Mouse (Mus musculus) spleen, adult 18-20 months (tissue): Measurements from ENCODE around the gene Dqx1.
A peak's percentile ranks its signal among the peaks of the same experiment; 100 is the strongest.

ENCODE experiments used
- DNase-seq, 2 experiments: peaks; one replicate each; pipeline ENCODE4 v3.0.0; 2022; ENCODE audit warnings: mixed read lengths in 2 of 2

Dqx1 gene

DNA sequence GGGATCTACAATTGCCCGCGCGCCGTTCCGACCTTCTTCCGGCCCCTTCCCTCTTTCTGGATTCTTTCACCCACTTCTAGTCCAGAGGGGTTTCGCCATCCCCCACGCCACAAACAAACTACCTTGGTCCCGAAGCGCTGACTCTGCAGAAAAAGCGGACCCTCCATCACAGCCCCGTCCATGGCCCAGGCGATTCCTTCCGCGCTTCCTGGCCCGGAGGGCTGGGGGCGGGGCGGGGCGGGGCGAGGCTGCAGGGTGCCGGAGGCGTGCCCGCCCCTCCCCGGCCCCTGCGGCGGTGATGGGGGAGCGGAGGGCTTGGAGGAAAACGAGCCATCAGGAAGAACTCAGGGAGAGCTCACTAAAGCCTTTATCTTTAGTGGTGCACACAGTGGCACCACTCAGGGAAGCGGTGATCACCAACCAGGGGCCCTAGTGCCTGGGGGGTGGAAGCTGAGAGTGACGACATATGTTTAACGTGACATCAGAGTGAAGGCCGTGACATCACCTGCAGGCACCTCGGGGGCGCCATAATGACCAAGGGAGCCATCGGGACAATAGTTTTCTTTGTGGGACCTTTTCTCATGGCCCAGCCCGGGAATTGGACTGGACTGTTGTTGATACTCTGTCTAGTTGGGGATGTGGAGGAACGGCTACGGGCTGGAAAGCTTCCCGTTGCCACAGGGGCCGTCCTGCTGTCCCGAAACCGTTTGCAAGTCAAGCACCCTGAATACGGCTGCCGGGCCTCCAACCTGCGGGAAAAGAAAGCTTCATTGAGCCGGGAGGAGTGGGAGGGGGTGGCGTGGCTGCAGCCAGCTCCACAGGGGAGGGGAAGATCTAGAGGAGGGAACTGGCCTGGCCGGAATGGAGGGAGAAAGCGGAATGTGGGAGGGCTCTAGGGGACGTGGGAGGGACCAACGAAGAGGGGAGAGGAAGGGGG, 24.1 kb upstream of the Dqx1 start, which contains the start of the genes Dok1 and Loxl3:
Gene Dok1, minus strand, starts transcription at position 223 of the 937 bp plus-strand sequence.
Gene Loxl3, plus strand, starts transcription at position 925 of the 937 bp plus-strand sequence.
- DNase-seq: peak; percentile 62 to 73

DNA sequence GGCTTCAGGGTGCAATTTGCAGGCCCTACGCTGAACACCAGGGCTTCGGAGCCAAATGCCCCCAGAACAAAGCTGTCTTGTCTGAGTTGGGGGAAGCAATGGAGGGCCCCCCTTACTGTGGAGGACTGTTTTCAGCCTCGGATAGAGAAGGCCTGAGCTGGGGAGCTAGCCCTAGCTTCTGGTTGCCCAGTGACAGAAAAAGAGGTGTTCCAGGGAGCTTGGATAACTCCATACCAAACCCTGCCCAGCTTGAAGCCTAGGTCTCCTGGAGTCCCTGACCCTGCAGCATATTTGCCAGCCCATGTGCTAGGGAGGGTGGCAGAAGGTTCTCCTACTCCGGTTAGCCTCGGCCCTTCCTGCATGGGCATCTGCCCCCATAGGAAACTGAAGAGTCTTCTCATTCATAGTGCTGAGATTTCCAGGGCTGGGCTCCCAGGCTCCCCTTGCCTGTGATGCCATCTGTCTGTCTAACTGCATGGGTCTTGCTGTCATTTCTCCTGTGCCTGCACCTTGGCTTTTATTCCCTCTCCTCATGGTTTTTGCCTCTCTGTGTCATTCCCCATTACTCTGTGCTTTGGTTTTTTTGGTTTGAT, 23.1 kb upstream of the Dqx1 start:
- DNase-seq: no peak

DNA sequence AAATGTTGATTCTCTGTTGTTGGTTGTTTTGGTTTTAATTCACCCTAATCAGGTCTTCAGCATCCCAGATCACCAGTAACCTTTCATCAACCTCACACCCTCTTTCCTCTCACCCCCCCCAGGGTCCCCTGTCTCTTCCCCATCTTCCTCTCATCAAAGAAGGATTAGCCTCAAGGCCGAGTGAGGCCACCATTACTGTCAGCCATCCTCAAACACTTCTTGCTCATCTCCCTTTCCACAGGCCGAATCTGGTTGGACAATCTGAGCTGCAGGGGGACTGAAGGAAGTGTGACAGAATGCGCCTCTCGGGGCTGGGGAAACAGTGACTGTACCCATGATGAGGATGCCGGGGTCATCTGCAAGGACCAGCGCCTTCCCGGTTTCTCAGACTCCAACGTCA, 20.5 kb upstream of the Dqx1 start:
- no peak for DNase-seq

GRCm38 (mm10) chr6:83038496-83039012, 19.1 kb upstream of the Dqx1 start:
- peak; percentile 93 to 99 for DNase-seq

DNA sequence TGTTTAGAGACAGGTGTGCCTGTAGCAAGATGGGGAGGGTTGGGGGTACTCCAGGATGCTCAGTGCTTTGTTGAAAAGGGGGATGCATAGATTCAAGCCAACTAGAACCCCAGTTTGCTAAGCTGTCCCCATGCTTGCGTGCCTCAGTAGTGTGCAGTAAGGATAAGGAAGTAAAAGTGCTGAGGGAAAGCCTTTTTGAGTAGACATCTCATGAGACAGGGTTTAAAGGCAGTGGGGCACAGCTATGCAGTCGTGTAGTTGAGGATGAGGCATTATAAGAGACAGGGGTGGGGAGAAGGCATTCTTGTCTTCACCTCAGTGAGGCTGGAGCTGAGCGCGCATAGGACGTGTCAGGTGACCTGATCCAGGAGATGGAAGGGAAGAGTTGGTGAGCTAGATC, 17.0 kb upstream of the Dqx1 start:
- DNase-seq: no peak

GRCm38 (mm10) chr6:83043561-83043960, 14.1 kb upstream of the Dqx1 start:
- DNase-seq: no peak

DNA sequence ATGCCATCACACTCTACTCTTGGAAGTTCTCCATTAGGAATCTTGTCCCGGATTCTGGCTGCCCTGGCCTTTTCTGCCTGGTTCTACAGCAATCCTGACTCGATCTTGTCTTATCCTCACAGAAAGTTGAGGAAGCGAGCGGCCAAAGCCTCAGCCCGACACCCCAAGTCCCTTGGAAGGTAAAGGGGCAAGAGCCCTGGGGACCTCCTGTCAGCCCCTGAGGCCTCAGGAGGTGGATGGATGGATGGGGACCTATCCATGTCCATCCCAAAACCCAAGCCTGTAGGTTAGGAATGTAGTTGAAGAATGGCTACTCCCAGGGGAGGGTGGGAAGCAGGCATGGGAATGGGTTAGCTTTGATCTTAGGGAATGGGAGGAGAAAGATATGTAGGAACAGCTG, 13.7 kb upstream of the Dqx1 start:
- no peak for DNase-seq

- no peak for DNase-seq
Measured at GRCm38 (mm10) chr6:83044742-83045141, 12.9 kb upstream of the Dqx1 start.

DNA sequence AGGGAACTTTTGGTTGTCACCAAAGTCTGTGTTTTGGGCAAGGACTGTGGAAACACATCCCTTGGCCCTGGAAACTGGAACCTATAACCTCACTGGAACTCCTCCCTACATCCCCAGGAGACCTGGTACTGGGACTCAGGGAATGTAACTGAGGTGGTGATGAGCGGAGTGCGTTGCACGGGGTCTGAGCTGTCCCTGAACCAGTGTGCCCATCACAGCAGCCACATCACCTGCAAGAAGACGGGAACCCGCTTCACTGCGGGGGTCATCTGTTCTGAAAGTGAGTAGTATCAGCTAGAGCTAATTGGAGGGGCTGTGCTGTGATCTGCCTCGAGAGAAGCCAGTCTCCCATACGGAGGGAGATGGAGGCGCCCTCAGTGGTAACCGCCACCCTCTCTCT, 8.3 kb upstream of the Dqx1 start:
- DNase-seq: no peak

GRCm38 (mm10) chr6:83053136-83053960, 4.3 kb upstream of the Dqx1 start:
- peak in 1 of 2 experiments; percentile 34 for DNase-seq

DNA sequence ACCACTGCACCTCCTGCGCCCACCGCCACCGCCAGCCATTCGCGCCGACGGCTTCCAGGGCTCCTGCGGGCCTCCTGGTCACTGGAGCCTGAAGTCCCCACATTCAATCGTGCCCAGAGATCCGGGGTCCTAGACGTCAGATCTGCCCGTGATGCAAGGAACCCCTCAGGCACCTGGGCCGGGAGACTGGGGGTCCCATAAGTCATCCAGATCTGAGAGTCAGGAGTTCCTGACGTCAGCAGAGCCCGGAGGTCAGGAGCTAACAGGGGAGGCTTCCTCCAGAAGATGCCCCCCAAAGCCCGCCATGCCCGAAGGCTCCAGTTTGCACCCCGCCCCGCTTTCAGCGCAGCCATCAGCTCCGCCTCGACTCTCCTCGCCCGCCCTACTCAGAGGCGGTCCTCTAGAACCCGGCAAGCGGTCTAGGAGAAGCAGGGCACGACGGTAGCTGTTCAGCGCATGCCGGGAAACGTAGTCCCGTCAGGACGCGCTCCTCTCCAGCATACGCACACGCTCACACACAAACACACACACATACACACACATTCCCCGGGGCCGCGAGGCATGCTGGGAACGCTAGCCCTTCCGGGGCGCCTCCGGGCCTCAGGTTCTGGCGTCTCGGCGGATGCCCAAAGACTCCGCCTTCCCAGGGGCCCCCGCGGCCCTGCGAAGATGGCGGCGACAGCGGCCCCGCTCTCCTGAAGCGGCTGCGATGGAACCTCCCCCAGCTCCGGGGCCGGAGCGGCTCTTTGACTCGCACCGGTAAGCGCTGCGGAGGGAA, 3.4 kb upstream of the Dqx1 start, which contains the start of gene Aup1:
Gene Aup1, plus strand, starts transcription at position 448 of the 778 bp plus-strand sequence.
- peak; percentile 96 for DNase-seq

GRCm38 (mm10) chr6:83054871-83055431, 2.7 kb upstream of the Dqx1 start, which contains the start of gene Htra2:
Gene Htra2 (minus strand): TSS chr6:83055273.
- peak in 1 of 2 experiments; percentile 59 for DNase-seq

DNA sequence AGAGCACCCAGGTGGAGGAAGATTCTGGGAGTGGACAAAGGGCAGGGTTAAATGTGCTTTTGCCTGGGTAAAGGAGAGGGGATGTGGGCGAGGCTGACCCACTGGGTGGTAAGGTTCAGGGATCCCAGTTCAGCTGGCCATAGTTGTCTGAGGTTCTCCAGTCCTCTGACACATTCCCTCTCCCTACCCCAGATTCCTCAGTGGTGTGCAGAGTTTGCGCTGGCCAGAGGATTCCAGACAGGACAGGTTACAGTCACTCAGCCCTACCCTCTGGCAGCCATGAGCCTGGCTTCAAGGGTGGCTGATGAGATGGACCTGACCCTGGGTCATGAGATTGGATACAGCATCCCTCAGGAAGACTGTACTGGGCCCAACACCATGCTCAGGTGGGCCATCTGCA, 1.1 kb downstream of the Dqx1 start:
- DNase-seq: no peak

GRCm38 (mm10) chr6:83065995-83066394, 8.4 kb downstream of the Dqx1 start:
- no peak for DNase-seq

GRCm38 (mm10) chr6:83066441-83066840, 8.8 kb downstream of the Dqx1 start:
- DNase-seq: no peak

- no peak for DNase-seq
Measured at GRCm38 (mm10) chr6:83068221-83068620, 10.6 kb downstream of the Dqx1 start.

DNA sequence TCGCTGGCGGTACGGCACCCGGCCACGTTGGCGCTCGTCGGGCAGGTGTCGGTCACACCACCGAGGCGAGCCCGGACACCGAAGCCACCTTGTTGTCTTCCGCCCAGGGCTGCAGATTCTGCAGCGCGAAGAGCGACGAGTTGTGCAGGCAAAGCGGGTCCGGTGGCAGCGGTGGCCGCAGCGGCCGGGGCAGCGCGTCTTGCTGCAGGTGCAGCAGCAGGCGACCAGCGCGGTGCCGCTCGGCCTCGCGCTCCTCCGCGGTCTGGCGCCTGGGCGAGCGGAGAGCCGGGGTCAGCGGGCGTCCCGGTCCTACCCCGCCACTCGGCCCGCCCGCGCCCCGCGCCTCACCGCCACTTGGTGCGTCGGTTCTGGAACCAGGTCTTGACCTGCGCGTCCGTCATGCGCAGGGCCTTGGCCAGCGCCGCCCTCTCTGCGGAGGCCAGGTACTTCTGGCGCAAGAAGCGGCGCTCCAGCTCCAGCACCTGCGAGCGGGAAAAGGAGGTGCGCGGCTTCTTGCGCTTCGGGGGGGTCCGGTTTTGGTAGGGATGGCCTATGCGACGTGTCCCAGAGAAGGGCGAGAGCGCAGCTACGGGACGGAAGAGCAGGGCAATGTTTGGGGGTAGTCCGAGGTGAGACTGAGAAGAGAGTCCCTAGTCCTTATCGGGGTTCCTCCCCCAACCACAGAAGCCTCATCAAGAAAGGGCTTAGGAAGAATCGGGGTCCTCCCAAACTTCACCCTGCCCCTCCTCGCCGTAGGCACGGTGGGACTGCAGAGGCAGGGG, 11.3 kb downstream of the Dqx1 start:
- no peak for DNase-seq

- no peak for DNase-seq
Measured at GRCm38 (mm10) chr6:83069488-83070246, 12.0 kb downstream of the Dqx1 start.

DNA sequence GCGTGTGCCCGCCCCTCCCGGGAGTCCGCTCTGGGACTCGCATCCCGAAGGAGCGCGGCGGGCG, 12.4 kb downstream of the Dqx1 start, which contains the start of gene Tlx2:
Gene Tlx2, minus strand, starts transcription at position 47 of the 64 bp plus-strand sequence.
- DNase-seq: no peak
